Comparison of ENCODE assay signal across 28 mouse cellular contexts in genomic region chr2:163460622-163461021, GRCm38 (mm10). TPM values are rescaled to one million over a fixed set of nuclear protein-coding genes. Genes with fewer than 3 reads are reported as not detected.
"Had no signal": no experiment of that assay in that cellular context is flagged by ENCODE, and none has a peak within 500 bp of the region (broad histone marks: within the 10 kb centered on the region; RNA-seq: fewer than 3 reads in every experiment).

No protein-coding gene starts in this region.

- H3K27ac ChIP-seq: limb, embryonic 12.5 days; limb, embryonic 15.5 days; liver, embryonic 14.5 days; macrophage; midbrain, embryonic 12.5 days; midbrain, embryonic 15.5 days; neural tube, embryonic 12.5 days; neural tube, embryonic 15.5 days; stomach, postnatal 0 days had no signal

- H3K4me2 ChIP-seq: limb, embryonic 12.5 days; limb, embryonic 15.5 days; liver, embryonic 11.5 days; lung, embryonic 14.5 days; midbrain, embryonic 12.5 days; midbrain, embryonic 15.5 days; neural tube, embryonic 12.5 days; neural tube, embryonic 15.5 days had no signal

- ATAC-seq: liver, postnatal 0 days; lung, postnatal 0 days; midbrain, embryonic 15.5 days had no signal

- H3K9me3 ChIP-seq: limb, embryonic 12.5 days; limb, embryonic 15.5 days; midbrain, embryonic 12.5 days; midbrain, embryonic 15.5 days; neural tube, embryonic 12.5 days; neural tube, embryonic 15.5 days had no signal

- H3K4me1 ChIP-seq: limb, embryonic 12.5 days; limb, embryonic 15.5 days; midbrain, embryonic 12.5 days; neural tube, embryonic 12.5 days had no signal

- H3K9ac ChIP-seq: limb, embryonic 12.5 days; limb, embryonic 15.5 days; liver, embryonic 14.5 days; liver, postnatal 0 days; lung, embryonic 14.5 days; midbrain, embryonic 12.5 days; midbrain, embryonic 15.5 days; neural tube, embryonic 12.5 days; neural tube, embryonic 15.5 days had no signal

- DNase-seq: kidney, postnatal 10 days; kidney, postnatal 36 days; left cerebral cortex, postnatal 4 days; liver, postnatal 0 days; lung, embryonic 14.5 days; right cerebral cortex, adult 18-20 months; right cerebral cortex, postnatal 14 days; right cerebral cortex, postnatal 4 days; thymus, adult 2 months; thymus, postnatal 14 days; thymus, postnatal 4 days had no signal

- H3K27me3 ChIP-seq: midbrain, embryonic 15.5 days; neural tube, embryonic 12.5 days had no signal

- H3K36me3 ChIP-seq: midbrain, embryonic 12.5 days; midbrain, embryonic 15.5 days; neural tube, embryonic 12.5 days; neural tube, embryonic 15.5 days had no signal

- H3K4me3 ChIP-seq: limb, embryonic 12.5 days; limb, embryonic 15.5 days; midbrain, embryonic 12.5 days; midbrain, embryonic 15.5 days; neural tube, embryonic 12.5 days; neural tube, embryonic 15.5 days had no signal

RNA-seq across cellular contexts. Expression of gene Gdap1l1, which starts 22.3 kb away (rescaled TPM):
- total RNA-seq: megakaryocyte, adult 5-6 weeks had no signal
- polyA plus RNA-seq: liver, postnatal 0 days had no signal

RNA-seq across cellular contexts. Expression of gene R3hdml, which starts 31.5 kb away (rescaled TPM):
- total RNA-seq: layer of hippocampus, adult 8-10 months; layer of hippocampus, postnatal 14 days; left cerebral cortex, adult 8-10 months; left cerebral cortex, postnatal 14 days; megakaryocyte, adult 5-6 weeks had no signal
- polyA plus RNA-seq: limb, embryonic 12.5 days; liver, embryonic 11.5 days; liver, embryonic 14.5 days; liver, postnatal 0 days; lung, embryonic 14.5 days; macrophage; midbrain, embryonic 12.5 days; midbrain, embryonic 15.5 days; neural tube, embryonic 12.5 days; stomach, embryonic 14.5 days had no signal

RNA-seq across cellular contexts. Expression of gene Hnf4a, which starts 46.0 kb away (rescaled TPM):
- total RNA-seq: layer of hippocampus, adult 8-10 months; layer of hippocampus, postnatal 14 days; left cerebral cortex, adult 8-10 months; left cerebral cortex, postnatal 14 days; left cerebral cortex, postnatal 4 days; megakaryocyte, adult 5-6 weeks had no signal
- polyA plus RNA-seq: limb, embryonic 12.5 days; macrophage; midbrain, embryonic 12.5 days; midbrain, embryonic 15.5 days; neural tube, embryonic 12.5 days had no signal
